Mouse (Mus musculus) lung, postnatal 0 days (tissue): ENCODE results near the gene Ehmt2.

Source experiments
- CTCF ChIP-seq: IDR thresholded peaks from 2 replicates; pipeline ENCODE4 v1.5.1; 2016; ENCODE audit warnings: antibody characterized with exemption, mild to moderate bottlenecking
- EP300 ChIP-seq: IDR thresholded peaks from 2 replicates; pipeline ENCODE4 v1.6.1; 2016; ENCODE audit warnings: antibody characterized with exemption, mild to moderate bottlenecking, control low read depth

GRCm38 (mm10) chr17:34885615-34886014 lies 12.7 kb upstream of the Ehmt2 start:
- no peak for TF ChIP-seq CTCF
- TF ChIP-seq EP300 = no peak
